Mouse (Mus musculus) midbrain, embryonic 12.5 days (tissue): ENCODE results near the gene Cel. TPM values are rescaled to one million over a fixed set of nuclear protein-coding genes. Genes with fewer than 3 reads are reported as not detected.

Experiments
- ATAC-seq: fragments of 200-750 bp; cut with Nextera tagmentation; 2 replicates; pipeline ENCODE4 v1.8.0; 2017; ENCODE audit warnings: low read depth, moderate TSS enrichment, moderate library complexity; ENCODE audit not compliant: low FRiP score
- H3K27ac ChIP-seq: fragments of 300-500 bp; sonication (generic); replicated peaks from 2 replicates; pipeline ENCODE4 v1.5.1; 2016; ENCODE audit warnings: mild to moderate bottlenecking
- H3K27me3 ChIP-seq: fragments of 300-500 bp; sonication (generic); 2 replicates; pipeline ENCODE4 v1.6.1; 2016; ENCODE audit warnings: mild to moderate bottlenecking
- H3K36me3 ChIP-seq: fragments of 300-500 bp; sonication (generic); 2 replicates; pipeline ENCODE4 v1.6.1; 2016
- H3K4me1 ChIP-seq: fragments of 300-500 bp; sonication (generic); 2 replicates; pipeline ENCODE4 v1.6.1; 2016
- H3K4me2 ChIP-seq: fragments of 300-500 bp; sonication (generic); replicated peaks from 2 replicates; pipeline ENCODE4 v1.6.1; 2016; ENCODE audit warnings: mild to moderate bottlenecking, moderate library complexity
- H3K4me3 ChIP-seq: fragments of 300-500 bp; sonication (generic); 2 replicates; pipeline ENCODE4 v1.5.1; 2016; ENCODE audit warnings: mild to moderate bottlenecking
- H3K9ac ChIP-seq: fragments of 300-500 bp; sonication (generic); replicated peaks from 2 replicates; pipeline ENCODE4 v1.6.1; 2016; ENCODE audit warnings: mild to moderate bottlenecking, moderate library complexity
- H3K9me3 ChIP-seq: fragments of 300-500 bp; sonication (generic); 2 replicates; pipeline ENCODE4 v1.6.1; 2016; ENCODE audit warnings: mild to moderate bottlenecking
- WGBS: fragments of 180-500 bp; shearing (Covaris S2); methylation state at CpG from one replicate; pipeline ENCODE4 v1.1.7; 2016; 5-methylcytosine and 5-hydroxymethylcytosine counted together
- polyA plus RNA-seq: library from polyadenylated mRNA; unstranded; fragments of >200 nt; fragmentation: Nextera tagmentation; extraction: Ambion mirVana; gene quantifications from 2 replicates; pipeline ENCODE4 v1.2.1, GENCODE M21; 2016

Cel gene
- polyA plus RNA-seq, 1 experiment from 2014 or later = not detected

GRCm38 (mm10) chr2:28582647-28583353 lies 19.6 kb upstream of the Cel start:
- no peaks in the 10 kb centered on the region for H3K9me3 ChIP-seq
- H3K4me3 ChIP-seq = peak overlapping the region; percentile 77
- no peaks in the 10 kb centered on the region for H3K27me3 ChIP-seq
- ATAC-seq = peak; percentile 89
- peaks cover 23% of the 10 kb centered on the region for H3K4me1 ChIP-seq
- H3K4me2 ChIP-seq = peak overlapping the region; percentile 68
- peaks cover 24% of the 10 kb centered on the region for H3K36me3 ChIP-seq
- peak overlapping the region; percentile 87 for H3K27ac ChIP-seq
- under 1% methylated on average over 56 of the region's 56 CpGs for WGBS
- peak overlapping the region; percentile 74 for H3K9ac ChIP-seq

GRCm38 (mm10) chr2:28578003-28578402 lies 14.8 kb upstream of the Cel start:
- H3K9me3 ChIP-seq = no peaks in the 10 kb centered on the region
- H3K4me2 ChIP-seq = no peak overlapping the region
- H3K36me3 ChIP-seq = peaks cover 70% of the 10 kb centered on the region
- H3K27me3 ChIP-seq = no peaks in the 10 kb centered on the region
- no peak for ATAC-seq
- no peak overlapping the region for H3K4me3 ChIP-seq
- H3K4me1 ChIP-seq = peaks cover 17% of the 10 kb centered on the region
- 68% methylated on average over 5 of the region's 5 CpGs for WGBS
- no peak overlapping the region for H3K9ac ChIP-seq
- no peak overlapping the region for H3K27ac ChIP-seq

GRCm38 (mm10) chr2:28576815-28577214 lies 13.6 kb upstream of the Cel start:
- ATAC-seq = no peak
- H3K9ac ChIP-seq = no peak overlapping the region
- H3K27me3 ChIP-seq = no peaks in the 10 kb centered on the region
- H3K9me3 ChIP-seq = no peaks in the 10 kb centered on the region
- H3K36me3 ChIP-seq = peaks cover 82% of the 10 kb centered on the region
- H3K4me3 ChIP-seq = no peak overlapping the region
- H3K4me1 ChIP-seq = peaks cover 11% of the 10 kb centered on the region
- no peak overlapping the region for H3K4me2 ChIP-seq
- no peak overlapping the region for H3K27ac ChIP-seq
- 94% methylated on average over 3 of the region's 3 CpGs for WGBS

GRCm38 (mm10) chr2:28575341-28575740 lies 12.1 kb upstream of the Cel start:
- Histone ChIP-seq H3K4me2 (no peak overlapping the region), H3K27ac (no peak overlapping the region), H3K36me3 (peaks cover 90% of the 10 kb centered on the region), H3K9ac (no peak overlapping the region), H3K27me3 (no peaks in the 10 kb centered on the region), H3K9me3 (no peaks in the 10 kb centered on the region), H3K4me1 (no peaks in the 10 kb centered on the region), H3K4me3 (no peak overlapping the region)
- WGBS = 94% methylated on average over 4 of the region's 4 CpGs
- no peak for ATAC-seq

GRCm38 (mm10) chr2:28569903-28570302 lies 6.7 kb upstream of the Cel start:
- 71% methylated on average over 2 of the region's 3 CpGs for WGBS
- no peak overlapping the region for H3K4me2 ChIP-seq
- H3K9me3 ChIP-seq = no peaks in the 10 kb centered on the region
- no peak overlapping the region for H3K4me3 ChIP-seq
- no peak overlapping the region for H3K27ac ChIP-seq
- ATAC-seq = no peak
- no peaks in the 10 kb centered on the region for H3K4me1 ChIP-seq
- peaks cover 97% of the 10 kb centered on the region for H3K36me3 ChIP-seq
- H3K27me3 ChIP-seq = no peaks in the 10 kb centered on the region
- no peak overlapping the region for H3K9ac ChIP-seq

- ATAC-seq = no peak
- Histone ChIP-seq H3K4me2 (no peak overlapping the region), H3K27ac (no peak overlapping the region), H3K9me3 (no peaks in the 10 kb centered on the region), H3K27me3 (no peaks in the 10 kb centered on the region), H3K4me3 (no peak overlapping the region), H3K4me1 (no peaks in the 10 kb centered on the region), H3K9ac (no peak overlapping the region), H3K36me3 (peaks cover 64% of the 10 kb centered on the region)
- 69% methylated on average over 5 of the region's 5 CpGs for WGBS
Measured at GRCm38 (mm10) chr2:28566545-28566944, 3.3 kb upstream of the Cel start.

- no peaks in the 10 kb centered on the region for H3K9me3 ChIP-seq
- H3K36me3 ChIP-seq = peaks cover 44% of the 10 kb centered on the region
- H3K4me3 ChIP-seq = no peak overlapping the region
- no peak for ATAC-seq
- no peaks in the 10 kb centered on the region for H3K4me1 ChIP-seq
- 91% methylated on average over 4 of the region's 4 CpGs for WGBS
- no peak overlapping the region for H3K9ac ChIP-seq
- H3K4me2 ChIP-seq = no peak overlapping the region
- no peaks in the 10 kb centered on the region; the same call in 1 of the 2 replicates for H3K27me3 ChIP-seq
- H3K27ac ChIP-seq = no peak overlapping the region
Measured at GRCm38 (mm10) chr2:28564380-28564779, 1.2 kb upstream of the Cel start.

GRCm38 (mm10) chr2:28563830-28564229 lies 627 bp upstream of the Cel start:
- H3K4me2 ChIP-seq = no peak overlapping the region
- no peak for ATAC-seq

GRCm38 (mm10) chr2:28557452-28557851 lies 5.8 kb downstream of the Cel start:
- Histone ChIP-seq H3K4me3 (no peak overlapping the region), H3K27me3 (no peaks in the 10 kb centered on the region; the same call in 1 of the 2 replicates), H3K9me3 (no peaks in the 10 kb centered on the region), H3K36me3 (peaks cover 20% of the 10 kb centered on the region), H3K27ac (no peak overlapping the region), H3K4me2 (no peak overlapping the region), H3K9ac (no peak overlapping the region), H3K4me1 (no peaks in the 10 kb centered on the region)
- ATAC-seq = no peak
- 87% methylated on average over 5 of the region's 5 CpGs for WGBS

More at GRCm38 (mm10) chr2:28563830-28564229, 627 bp upstream of the Cel start:
- no peak overlapping the region for H3K4me3 ChIP-seq
- no peaks in the 10 kb centered on the region for H3K9me3 ChIP-seq
- H3K27me3 ChIP-seq = no peaks in the 10 kb centered on the region; the same call in 1 of the 2 replicates
- no peak overlapping the region for H3K9ac ChIP-seq
- no peaks in the 10 kb centered on the region for H3K4me1 ChIP-seq
- peaks cover 38% of the 10 kb centered on the region for H3K36me3 ChIP-seq
- no peak overlapping the region for H3K27ac ChIP-seq

GRCm38 (mm10) chr2:28552301-28552700 lies 10.9 kb downstream of the Cel start:
- H3K4me3 ChIP-seq = no peak overlapping the region
- no peaks in the 10 kb centered on the region for H3K27me3 ChIP-seq
- no peaks in the 10 kb centered on the region for H3K9me3 ChIP-seq
- no peaks in the 10 kb centered on the region for H3K4me1 ChIP-seq
- 92% methylated on average over 5 of the region's 5 CpGs for WGBS
- peaks cover 68% of the 10 kb centered on the region for H3K36me3 ChIP-seq
- no peak overlapping the region for H3K4me2 ChIP-seq
- H3K9ac ChIP-seq = no peak overlapping the region
- no peak for ATAC-seq
- H3K27ac ChIP-seq = no peak overlapping the region

GRCm38 (mm10) chr2:28549157-28549556 lies 14.0 kb downstream of the Cel start:
- Histone ChIP-seq H3K4me2 (no peak overlapping the region), H3K9ac (no peak overlapping the region), H3K27me3 (no peaks in the 10 kb centered on the region), H3K27ac (no peak overlapping the region), H3K4me3 (no peak overlapping the region), H3K4me1 (no peaks in the 10 kb centered on the region), H3K36me3 (peaks cover 97% of the 10 kb centered on the region), H3K9me3 (no peaks in the 10 kb centered on the region)
- no peak for ATAC-seq
- WGBS = 94% methylated on average over 13 of the region's 13 CpGs

- H3K4me3 ChIP-seq = no peak overlapping the region
- H3K4me1 ChIP-seq = no peaks in the 10 kb centered on the region
- H3K27ac ChIP-seq = no peak overlapping the region
- WGBS = 55% methylated on average over 11 of the region's 11 CpGs
- H3K4me2 ChIP-seq = no peak overlapping the region
- peak; percentile 25 for ATAC-seq
- no peaks in the 10 kb centered on the region for H3K27me3 ChIP-seq
- H3K9me3 ChIP-seq = no peaks in the 10 kb centered on the region
- no peak overlapping the region for H3K9ac ChIP-seq
- peaks cover 97% of the 10 kb centered on the region for H3K36me3 ChIP-seq
Measured at GRCm38 (mm10) chr2:28547237-28548172, 15.7 kb downstream of the Cel start.
